Mouse (Mus musculus): ENCODE data around the gene Adamtsl3. TPM values are rescaled to one million over a fixed set of nuclear protein-coding genes. Genes with fewer than 3 reads are reported as not detected.

The Adamtsl3 gene
- polyA plus RNA-seq, 1 experiment = 1.1 TPM

DNA sequence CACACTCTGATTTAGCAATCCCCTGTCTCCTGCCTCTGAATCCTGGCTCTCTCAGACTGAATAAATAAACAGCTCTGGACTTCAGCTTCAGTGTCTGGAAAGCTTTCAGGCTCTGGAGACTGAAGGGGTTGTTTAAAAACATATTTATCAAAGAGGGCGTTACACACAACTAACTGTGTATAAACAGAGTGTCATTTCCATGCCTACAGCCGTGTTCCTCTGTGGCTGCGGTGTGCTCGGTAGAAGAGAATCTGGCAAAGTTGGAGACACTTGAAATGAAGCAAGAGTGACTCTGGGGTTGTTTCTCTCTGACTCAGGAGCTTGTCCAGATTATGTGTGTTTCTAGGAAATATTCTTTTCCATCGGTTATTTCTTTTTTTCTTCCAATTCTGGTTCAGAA, 167.0 kb downstream of the Adamtsl3 start:
- no peaks in the 10 kb centered on the region for H3K4me1 ChIP-seq (ENCODE audit: control insufficient read depth, insufficient read depth, low read length)
- no peak for TF ChIP-seq POLR2A (IDR thresholded peaks at IDR 0.05; ENCODE audit: extremely low read depth, insufficient read depth, low read length)
- no peak for TF ChIP-seq CTCF (IDR thresholded peaks at IDR 0.05; ENCODE audit: extremely low read depth, insufficient read depth, low read length)
- H3K27ac ChIP-seq (ENCODE audit: insufficient read depth, low read length) = no peak overlapping the region
- no peak overlapping the region for H3K4me3 ChIP-seq (ENCODE audit: insufficient read depth, low read length)

DNA sequence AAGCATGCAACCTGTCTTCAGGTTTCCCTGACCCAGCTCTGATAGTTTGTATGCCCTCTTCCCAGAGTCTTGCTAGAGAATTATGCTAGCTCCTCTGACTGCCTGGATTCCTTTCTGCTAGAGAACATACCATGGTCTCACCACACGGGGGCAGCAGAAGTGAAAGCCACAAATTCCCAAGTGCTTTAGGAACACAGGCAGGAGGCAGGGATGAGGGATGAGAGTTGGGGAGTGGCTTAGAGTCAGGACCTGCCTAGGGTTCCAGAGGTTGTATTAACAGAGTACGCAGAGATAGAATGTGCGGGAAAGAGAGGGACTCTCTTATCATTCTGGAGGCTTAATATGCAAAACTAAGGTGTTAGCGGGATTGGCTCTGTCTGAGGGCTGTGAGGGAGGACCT, 168.6 kb downstream of the Adamtsl3 start:
- H3K4me3 ChIP-seq (ENCODE audit: insufficient read depth, low read length) = no peak overlapping the region
- H3K4me1 ChIP-seq (ENCODE audit: control insufficient read depth, insufficient read depth, low read length) = no peaks in the 10 kb centered on the region
- TF ChIP-seq CTCF (IDR thresholded peaks at IDR 0.05; ENCODE audit: extremely low read depth, insufficient read depth, low read length) = peak; percentile 72
- no peak for TF ChIP-seq POLR2A (IDR thresholded peaks at IDR 0.05; ENCODE audit: extremely low read depth, insufficient read depth, low read length)
- no peak overlapping the region for H3K27ac ChIP-seq (ENCODE audit: insufficient read depth, low read length)

DNA sequence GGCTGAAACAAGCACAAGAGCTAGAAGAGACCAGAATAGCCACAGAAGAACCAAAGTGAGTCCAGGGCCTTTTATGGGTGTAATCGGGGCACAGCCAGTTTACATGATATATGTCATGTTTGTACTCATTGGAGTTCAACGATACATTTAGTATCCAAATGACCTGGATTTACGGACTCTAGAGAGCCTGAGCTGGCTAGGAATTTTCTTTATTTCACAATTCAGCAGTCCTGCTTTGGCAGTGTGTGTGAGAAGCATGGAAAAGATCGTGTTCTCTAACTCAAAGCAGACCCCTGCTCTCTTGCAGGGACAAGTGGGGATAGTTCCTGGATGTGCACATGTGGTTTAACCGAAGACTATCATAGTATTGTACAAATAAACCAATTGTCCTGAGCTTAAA, 195.1 kb downstream of the Adamtsl3 start:
- no peaks in the 10 kb centered on the region for H3K4me1 ChIP-seq (ENCODE audit: control insufficient read depth, insufficient read depth, low read length)
- TF ChIP-seq CTCF (IDR thresholded peaks at IDR 0.05; ENCODE audit: extremely low read depth, insufficient read depth, low read length) (no peak), POLR2A (IDR thresholded peaks at IDR 0.05; ENCODE audit: extremely low read depth, insufficient read depth, low read length) (no peak)
- no peak overlapping the region for H3K27ac ChIP-seq (ENCODE audit: insufficient read depth, low read length)
- no peak overlapping the region for H3K4me3 ChIP-seq (ENCODE audit: insufficient read depth, low read length)

DNA sequence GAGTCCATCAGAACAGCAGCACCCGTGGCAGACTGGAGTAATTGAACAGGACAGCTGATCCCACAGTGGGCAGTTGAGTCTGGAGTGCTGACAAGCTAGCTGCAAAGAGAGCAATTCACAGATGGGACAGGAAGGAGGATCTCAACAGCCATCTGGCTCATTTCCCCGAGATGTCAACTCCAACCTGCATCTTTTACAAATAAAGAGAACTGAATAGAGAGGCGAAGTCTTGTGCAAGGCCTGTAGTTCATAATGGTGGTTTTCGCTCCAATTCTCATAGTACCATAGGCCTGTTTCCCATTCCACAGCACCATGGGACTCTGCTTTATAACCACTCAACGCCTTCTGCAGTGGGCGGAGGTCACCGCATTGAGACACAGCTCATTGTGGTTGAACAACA, 195.9 kb downstream of the Adamtsl3 start:
- no peak for TF ChIP-seq POLR2A (IDR thresholded peaks at IDR 0.05; ENCODE audit: extremely low read depth, insufficient read depth, low read length)
- no peak for TF ChIP-seq CTCF (IDR thresholded peaks at IDR 0.05; ENCODE audit: extremely low read depth, insufficient read depth, low read length)
- no peaks in the 10 kb centered on the region for H3K4me1 ChIP-seq (ENCODE audit: control insufficient read depth, insufficient read depth, low read length)

DNA sequence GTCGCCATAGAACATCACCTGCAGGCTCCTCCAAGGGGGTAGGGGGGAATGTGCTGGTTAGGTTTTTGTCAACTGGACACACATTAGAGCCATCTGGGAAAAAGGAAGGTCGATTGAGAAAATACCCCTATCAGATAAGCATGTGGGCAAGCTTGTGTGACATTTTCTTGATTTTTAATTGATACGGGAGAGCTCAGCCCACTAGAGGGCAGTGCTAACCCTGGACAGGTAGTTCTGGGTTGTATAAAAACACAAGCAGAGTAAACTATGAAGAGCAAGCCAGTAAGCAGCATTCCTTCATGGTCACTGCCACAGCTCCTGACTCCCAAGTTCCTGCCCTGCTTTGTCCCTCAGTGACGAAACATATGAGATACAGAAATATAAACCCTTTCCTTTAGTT, 197.7 kb downstream of the Adamtsl3 start:
- H3K4me1 ChIP-seq (ENCODE audit: control insufficient read depth, insufficient read depth, low read length) = no peaks in the 10 kb centered on the region; the same call in 1 of the 2 replicates
- H3K4me3 ChIP-seq (ENCODE audit: insufficient read depth, low read length) = no peak overlapping the region
- no peak for TF ChIP-seq POLR2A (IDR thresholded peaks at IDR 0.05; ENCODE audit: extremely low read depth, insufficient read depth, low read length)
- 0 out of 2 replicates have a peak, but pooled peaks have one; percentile 20 for TF ChIP-seq CTCF (IDR thresholded peaks at IDR 0.05; ENCODE audit: extremely low read depth, insufficient read depth, low read length)
- no peak overlapping the region for H3K27ac ChIP-seq (ENCODE audit: insufficient read depth, low read length)

More for the DNA sequence above, 195.9 kb downstream of the Adamtsl3 start:
- H3K4me3 ChIP-seq (ENCODE audit: insufficient read depth, low read length) = no peak overlapping the region
- H3K27ac ChIP-seq (ENCODE audit: insufficient read depth, low read length) = no peak overlapping the region

DNA sequence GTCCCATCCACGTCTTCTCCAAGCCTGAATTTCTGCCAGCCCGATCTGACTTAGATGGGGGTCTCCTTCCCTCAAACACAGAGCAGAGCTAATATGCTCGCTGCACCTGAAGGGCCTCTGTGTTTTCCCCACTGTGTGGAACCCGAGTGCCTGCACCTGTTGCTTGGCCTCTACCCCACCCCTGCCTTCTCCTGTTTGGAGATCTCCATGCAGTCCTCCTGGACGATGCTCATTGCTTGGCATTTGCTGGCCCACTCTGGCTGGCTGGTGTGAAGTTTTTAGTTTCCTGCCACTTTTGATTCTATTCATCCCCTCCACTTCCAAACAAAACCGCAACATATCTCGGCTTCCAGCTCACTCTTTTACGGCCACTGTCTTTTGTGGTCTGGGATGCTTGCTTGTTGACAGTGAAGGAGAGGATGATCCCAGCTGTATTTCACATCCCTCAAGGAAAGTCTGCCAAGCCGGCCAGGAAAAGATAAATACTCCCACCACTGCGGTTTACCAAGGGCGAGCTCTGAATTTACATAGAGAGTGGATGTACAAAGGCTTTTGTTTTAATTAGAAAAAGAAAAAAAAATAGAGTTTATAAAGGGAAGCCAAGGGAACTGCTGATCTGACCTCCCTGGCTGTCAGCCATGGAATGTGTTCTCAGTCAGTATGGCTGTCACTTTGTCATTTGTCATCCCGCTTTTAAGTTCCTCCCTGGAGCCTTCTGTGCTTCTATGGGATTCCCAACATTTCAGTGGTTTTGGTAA, 198.4 kb downstream of the Adamtsl3 start:
- no peaks in the 10 kb centered on the region; the same call in 1 of the 2 replicates for H3K4me1 ChIP-seq (ENCODE audit: control insufficient read depth, insufficient read depth, low read length)
- H3K27ac ChIP-seq (ENCODE audit: insufficient read depth, low read length) = no peak overlapping the region
- no peak overlapping the region for H3K4me3 ChIP-seq (ENCODE audit: insufficient read depth, low read length)
- TF ChIP-seq POLR2A (IDR thresholded peaks at IDR 0.05; ENCODE audit: extremely low read depth, insufficient read depth, low read length) (no peak), CTCF (IDR thresholded peaks at IDR 0.05; ENCODE audit: extremely low read depth, insufficient read depth, low read length) (no peak)

DNA sequence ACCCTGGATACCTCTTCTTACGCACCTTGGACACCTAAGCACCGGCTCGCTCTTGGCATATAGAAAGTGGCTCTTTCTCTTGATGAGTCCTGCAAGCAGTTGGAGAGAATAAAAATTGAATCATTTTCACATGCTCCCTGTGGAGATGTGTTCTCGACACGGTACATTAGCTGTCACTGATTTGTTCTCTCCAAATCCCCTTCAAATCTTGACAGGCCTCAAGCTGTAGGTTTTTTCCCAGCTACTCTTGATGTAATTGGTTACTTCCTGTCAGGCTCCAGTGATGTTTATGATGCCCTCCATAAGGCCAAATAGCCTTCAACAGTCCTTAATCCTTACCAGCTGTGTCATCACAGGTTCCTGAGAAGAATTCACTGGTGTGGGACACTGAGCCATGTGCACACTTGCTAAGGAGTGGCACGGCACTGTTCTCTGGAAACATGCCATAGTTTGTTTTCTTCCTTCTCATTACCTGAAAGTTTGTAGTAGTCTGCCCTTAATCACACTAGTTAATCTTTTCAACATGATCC, 209.0 kb downstream of the Adamtsl3 start:
- Histone ChIP-seq H3K4me1 (ENCODE audit: control insufficient read depth, insufficient read depth, low read length) (no peaks in the 10 kb centered on the region), H3K4me3 (ENCODE audit: insufficient read depth, low read length) (no peak overlapping the region), H3K27ac (ENCODE audit: insufficient read depth, low read length) (no peak overlapping the region)
- no peak for TF ChIP-seq CTCF (IDR thresholded peaks at IDR 0.05; ENCODE audit: extremely low read depth, insufficient read depth, low read length)
- no peak for TF ChIP-seq POLR2A (IDR thresholded peaks at IDR 0.05; ENCODE audit: extremely low read depth, insufficient read depth, low read length)

DNA sequence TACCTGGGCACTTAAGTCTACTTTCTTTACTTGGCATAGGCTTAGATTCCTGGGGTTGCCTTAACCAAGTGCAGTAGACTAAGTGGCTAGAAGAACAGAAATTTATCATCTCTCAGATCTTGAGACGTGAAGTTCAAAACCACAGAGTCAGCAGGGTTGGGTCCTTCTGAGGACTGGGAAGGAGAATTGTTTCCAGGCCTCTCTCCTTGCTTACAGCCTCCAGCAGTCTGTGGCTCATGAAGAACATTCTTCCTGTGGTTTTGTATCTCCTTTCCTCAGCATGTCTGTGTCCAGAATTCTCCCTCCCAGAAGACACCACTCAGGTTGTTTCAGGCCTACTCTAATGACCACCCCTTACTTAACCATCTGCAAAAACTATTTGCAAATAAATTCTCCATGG, 216.5 kb downstream of the Adamtsl3 start:
- no peak overlapping the region for H3K4me3 ChIP-seq (ENCODE audit: insufficient read depth, low read length)
- H3K27ac ChIP-seq (ENCODE audit: insufficient read depth, low read length) = no peak overlapping the region
- no peaks in the 10 kb centered on the region for H3K4me1 ChIP-seq (ENCODE audit: control insufficient read depth, insufficient read depth, low read length)
- TF ChIP-seq POLR2A (IDR thresholded peaks at IDR 0.05; ENCODE audit: extremely low read depth, insufficient read depth, low read length) (no peak), CTCF (IDR thresholded peaks at IDR 0.05; ENCODE audit: extremely low read depth, insufficient read depth, low read length) (no peak)

DNA sequence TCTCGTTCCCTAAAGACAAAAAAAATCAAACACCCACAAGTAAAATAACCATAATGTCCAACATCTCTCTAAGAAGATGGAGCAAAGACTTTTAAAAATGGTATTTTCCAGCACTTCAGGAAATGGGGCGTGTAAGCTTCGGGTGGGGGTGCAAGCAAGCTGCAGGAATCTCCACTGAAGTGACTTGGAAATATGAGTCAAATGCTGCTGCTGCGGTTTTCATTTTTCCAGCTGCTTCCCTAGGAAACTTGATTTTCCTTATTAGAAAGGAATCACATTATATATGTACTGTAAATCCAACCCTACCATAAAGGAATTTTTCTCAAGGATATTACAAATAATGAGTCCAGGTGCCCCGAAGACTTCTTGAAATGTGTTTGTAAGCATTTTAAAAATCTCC, 220.3 kb downstream of the Adamtsl3 start:
- Histone ChIP-seq H3K4me1 (ENCODE audit: control insufficient read depth, insufficient read depth, low read length) (no peaks in the 10 kb centered on the region), H3K4me3 (ENCODE audit: insufficient read depth, low read length) (no peak overlapping the region), H3K27ac (ENCODE audit: insufficient read depth, low read length) (no peak overlapping the region)
- TF ChIP-seq POLR2A (IDR thresholded peaks at IDR 0.05; ENCODE audit: extremely low read depth, insufficient read depth, low read length) (no peak), CTCF (IDR thresholded peaks at IDR 0.05; ENCODE audit: extremely low read depth, insufficient read depth, low read length) (no peak)

DNA sequence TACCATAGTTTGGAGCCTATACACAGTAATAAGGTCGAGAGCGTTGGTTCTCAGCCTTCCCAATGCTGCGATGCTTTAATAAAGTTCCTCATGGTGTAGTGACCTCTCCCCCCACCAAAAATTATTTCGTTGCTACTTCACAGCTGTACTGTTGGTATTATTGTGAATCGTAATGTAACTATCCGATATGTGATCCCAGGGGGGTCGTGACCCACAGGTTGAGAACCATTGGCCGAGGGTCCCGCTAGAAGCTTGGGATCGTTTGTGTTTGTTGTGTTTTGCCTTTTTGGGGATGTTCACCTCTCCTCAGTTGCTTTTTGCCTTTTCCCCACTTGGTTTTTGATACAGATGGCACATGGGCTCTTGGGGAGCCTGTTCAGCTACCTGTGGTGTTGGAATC, 220.9 kb downstream of the Adamtsl3 start:
- TF ChIP-seq CTCF (IDR thresholded peaks at IDR 0.05; ENCODE audit: extremely low read depth, insufficient read depth, low read length) (no peak), POLR2A (IDR thresholded peaks at IDR 0.05; ENCODE audit: extremely low read depth, insufficient read depth, low read length) (no peak)
- H3K4me1 ChIP-seq (ENCODE audit: control insufficient read depth, insufficient read depth, low read length) = no peaks in the 10 kb centered on the region
- no peak overlapping the region for H3K27ac ChIP-seq (ENCODE audit: insufficient read depth, low read length)
- H3K4me3 ChIP-seq (ENCODE audit: insufficient read depth, low read length) = no peak overlapping the region

Data from cortical plate, adult 2 months (tissue).